Mouse (Mus musculus) hindbrain, embryonic 12.5 days (tissue): ENCODE results near the gene Glycam1. TPM values are rescaled to one million over a fixed set of nuclear protein-coding genes. Genes with fewer than 3 reads are reported as not detected.
"Not testable (repeated sequence)": the region's sequence is repeated elsewhere in the genome, so short reads cannot be mapped to it uniquely, and the experiment has no call there.

Source experiments
- ATAC-seq: fragments of 200-750 bp; cut with Nextera tagmentation; 2 replicates; pipeline ENCODE4 v1.8.0; 2017; ENCODE audit warnings: moderate TSS enrichment; ENCODE audit not compliant: low FRiP score
- H3K27ac ChIP-seq: fragments of 300-500 bp; sonication (generic); 2 replicates; pipeline ENCODE4 v1.5.1; 2016; ENCODE audit warnings: mild to moderate bottlenecking
- H3K27me3 ChIP-seq: fragments of 300-500 bp; sonication (generic); 2 replicates; pipeline ENCODE4 v1.6.1; 2016; ENCODE audit warnings: mild to moderate bottlenecking
- H3K36me3 ChIP-seq: fragments of 300-500 bp; sonication (generic); 2 replicates; pipeline ENCODE4 v1.6.1; 2016; ENCODE audit warnings: mild to moderate bottlenecking
- H3K4me1 ChIP-seq: fragments of 300-500 bp; sonication (generic); 2 replicates; pipeline ENCODE4 v1.6.1; 2016
- H3K4me2 ChIP-seq: fragments of 300-500 bp; sonication (generic); replicated peaks from 2 replicates; pipeline ENCODE4 v1.6.1; 2016; ENCODE audit warnings: mild to moderate bottlenecking
- H3K4me3 ChIP-seq: fragments of 300-500 bp; sonication (generic); 2 replicates; pipeline ENCODE4 v1.5.1; 2016; ENCODE audit warnings: mild to moderate bottlenecking
- H3K9ac ChIP-seq: fragments of 300-500 bp; sonication (generic); 2 replicates; pipeline ENCODE4 v1.6.1; 2016; ENCODE audit warnings: mild to moderate bottlenecking, moderate library complexity
- H3K9me3 ChIP-seq: fragments of 300-500 bp; sonication (generic); replicated peaks from 2 replicates; pipeline ENCODE4 v1.6.1; 2016; ENCODE audit warnings: mild to moderate bottlenecking
- WGBS: fragments of 180-500 bp; shearing (Covaris S2); methylation state at CpG from one replicate; pipeline ENCODE4 v1.1.7; 2016; 5-methylcytosine and 5-hydroxymethylcytosine counted together
- polyA plus RNA-seq: library from polyadenylated mRNA; unstranded; fragments of >200 nt; fragmentation: Nextera tagmentation; extraction: Ambion mirVana; gene quantifications from 2 replicates; pipeline ENCODE4 v1.2.1, GENCODE M21; 2016

The Glycam1 gene
- not detected in 2 replicates for polyA plus RNA-seq

DNA sequence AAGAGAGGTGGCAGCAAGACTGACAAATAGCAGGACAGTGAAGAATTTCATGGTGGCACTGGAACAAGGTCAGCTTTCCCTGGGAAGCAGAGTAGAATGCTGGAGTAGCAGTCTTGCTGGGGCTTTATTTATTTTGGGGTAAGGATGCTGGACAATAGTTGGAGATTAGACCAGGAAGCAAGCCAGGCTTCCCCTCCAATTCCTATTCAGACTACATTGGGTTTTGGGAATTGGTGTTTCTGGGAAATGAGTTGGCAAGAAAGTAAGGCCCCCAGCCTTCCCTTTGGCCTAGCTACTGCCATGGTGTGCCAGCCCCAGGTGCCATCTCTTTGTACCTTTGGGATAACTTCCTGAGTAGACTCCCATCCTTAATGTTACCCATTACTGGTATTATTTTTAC is at the start of gene Glycam1:
Glycam1 (minus strand) TSS at position 101 of the 400 bp plus-strand sequence.
- Histone ChIP-seq H3K9ac (no peak within 1 kb of the TSS), H3K4me2 (no peak within 1 kb of the TSS), H3K4me3 (no peak within 1 kb of the TSS), H3K4me1 (no peaks in the 10 kb centered on the region), H3K9me3 (no peaks in the 10 kb centered on the region), H3K36me3 (no peaks in the 10 kb centered on the region), H3K27ac (no peak within 1 kb of the TSS), H3K27me3 (no peaks in the 10 kb centered on the region)
- ATAC-seq = no peak

DNA sequence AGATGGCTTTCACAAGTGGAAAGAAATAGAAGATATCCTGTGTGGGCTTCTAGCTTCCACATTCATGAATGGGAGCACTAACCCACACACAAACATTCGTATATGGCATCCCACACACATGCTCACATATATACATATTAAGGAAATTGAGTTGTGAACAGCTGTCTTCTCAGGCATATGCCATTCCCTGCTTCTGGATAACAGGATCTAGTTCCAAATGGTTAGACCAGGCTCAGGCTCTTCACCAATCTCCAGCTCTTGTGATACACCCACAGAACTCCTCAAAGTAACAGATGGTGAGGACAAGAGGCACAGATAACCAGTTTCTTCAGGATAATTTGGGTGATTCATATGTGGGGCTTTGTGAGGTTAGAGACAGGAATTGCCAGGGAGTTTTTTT is 39.6 kb upstream of the Glycam1 start:
- Histone ChIP-seq H3K4me3 (no peak overlapping the region), H3K9ac (no peak overlapping the region), H3K9me3 (0 out of 2 replicates have a peak, but pooled peaks cover 3% of the 10 kb centered on the region), H3K27me3 (no peaks in the 10 kb centered on the region), H3K36me3 (no peaks in the 10 kb centered on the region), H3K4me2 (no peak overlapping the region), H3K27ac (no peak overlapping the region), H3K4me1 (no peaks in the 10 kb centered on the region)
- no peak for ATAC-seq
- 84% methylated on average over 1 of the region's 1 CpGs for WGBS

DNA sequence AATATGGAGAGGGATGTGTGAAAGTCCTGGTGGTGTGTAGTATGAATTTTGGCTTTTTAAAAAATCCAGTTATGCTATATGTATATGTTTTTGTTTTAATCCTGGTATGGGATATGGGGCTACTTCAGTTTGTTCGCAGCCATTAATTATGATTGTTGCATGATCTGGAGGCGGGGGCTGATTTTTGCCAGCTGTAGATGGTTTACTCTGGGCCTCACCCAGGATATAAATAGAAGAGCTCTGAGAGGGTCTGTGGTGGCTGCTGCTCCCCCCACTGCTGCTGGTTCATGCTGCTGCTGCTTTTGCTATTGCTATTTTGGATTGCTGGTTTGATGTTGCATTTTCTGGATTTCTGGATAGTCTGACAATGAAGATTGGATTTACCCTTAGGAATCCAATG is 25.9 kb upstream of the Glycam1 start:
- Histone ChIP-seq H3K27me3 (no peaks in the 10 kb centered on the region), H3K9ac (no peak overlapping the region), H3K4me2 (no peak overlapping the region), H3K4me1 (no peaks in the 10 kb centered on the region), H3K36me3 (no peaks in the 10 kb centered on the region), H3K4me3 (no peak overlapping the region), H3K9me3 (no peaks in the 10 kb centered on the region), H3K27ac (no peak overlapping the region)
- 87% methylated on average over 2 of the region's 2 CpGs for WGBS
- ATAC-seq = no peak

DNA sequence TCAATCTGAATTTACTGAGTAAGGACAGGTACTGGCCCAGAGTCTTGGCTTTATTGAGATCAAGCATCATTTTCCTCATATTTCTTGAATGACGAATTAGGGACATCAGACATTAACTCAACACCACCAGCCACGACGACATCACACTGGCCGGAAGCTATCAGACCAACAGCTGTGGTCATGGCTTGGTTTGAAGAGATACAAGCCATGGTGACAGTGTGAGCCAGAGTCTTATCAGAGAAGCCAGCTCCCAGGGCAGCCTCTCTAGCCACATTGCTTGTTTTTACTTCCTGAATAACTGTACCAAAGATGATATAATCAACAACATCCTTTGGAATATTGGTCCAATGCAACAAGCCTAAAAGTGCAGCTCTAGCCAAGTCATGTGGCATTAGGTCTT is 22.9 kb upstream of the Glycam1 start:
- not testable (repeated sequence) for H3K27me3 ChIP-seq, H3K9ac ChIP-seq, H3K4me3 ChIP-seq, H3K27ac ChIP-seq, H3K36me3 ChIP-seq, H3K4me2 ChIP-seq, H3K9me3 ChIP-seq, ATAC-seq, H3K4me1 ChIP-seq
- 82% methylated on average over 4 of the region's 4 CpGs for WGBS

DNA sequence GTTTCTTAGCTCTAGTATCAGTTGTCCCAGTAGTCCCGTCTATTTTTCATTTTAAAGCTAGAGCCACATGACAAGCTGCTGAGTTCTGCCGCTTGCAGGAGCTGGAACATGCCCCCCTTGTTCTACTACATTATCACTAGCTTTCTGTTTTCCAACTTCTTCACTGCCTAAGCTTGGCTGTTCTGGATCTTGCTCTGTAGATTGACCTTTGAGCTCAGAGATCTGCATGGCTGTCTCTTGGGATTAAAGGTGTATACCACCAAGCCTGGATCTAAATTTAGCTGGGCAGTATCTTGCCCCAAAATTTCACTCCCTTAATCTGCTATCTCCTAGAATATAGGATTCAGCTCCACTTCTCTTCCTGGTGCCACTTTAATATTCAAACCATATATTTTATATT is 21.0 kb upstream of the Glycam1 start:
- Histone ChIP-seq H3K9me3 (no peaks in the 10 kb centered on the region), H3K4me2 (no peak overlapping the region), H3K4me3 (no peak overlapping the region), H3K4me1 (no peaks in the 10 kb centered on the region), H3K27ac (no peak overlapping the region), H3K9ac (no peak overlapping the region), H3K27me3 (no peaks in the 10 kb centered on the region), H3K36me3 (no peaks in the 10 kb centered on the region)
- no peak for ATAC-seq
- WGBS = 88% methylated on average over 2 of the region's 2 CpGs

- 43% methylated on average over 3 of the region's 3 CpGs for WGBS
- ATAC-seq = no peak
These were observed 12.7 kb downstream of the Glycam1 start for GRCm38 (mm10) chr15:103552096-103552690.

DNA sequence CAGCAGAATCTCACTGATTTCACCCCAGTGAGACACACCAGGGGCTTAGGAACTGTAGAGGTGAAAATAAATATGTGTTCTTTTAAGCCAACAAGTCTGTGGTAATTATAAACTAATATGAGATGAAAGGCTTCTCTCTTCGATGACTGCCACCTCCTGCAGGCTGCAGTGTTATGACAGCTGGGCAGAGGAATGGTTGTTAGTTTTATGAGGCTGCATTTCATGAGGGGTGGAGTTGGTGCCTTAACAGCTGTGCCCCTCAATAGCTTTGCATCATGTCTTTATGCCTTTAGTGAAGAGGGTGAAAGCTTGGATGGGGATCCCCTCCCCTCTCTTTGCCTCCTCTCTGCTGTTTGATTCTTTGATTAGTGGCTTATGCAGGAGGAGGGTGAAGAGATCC is 13.8 kb downstream of the Glycam1 start:
- Histone ChIP-seq H3K27ac (no peak overlapping the region), H3K9ac (no peak overlapping the region), H3K36me3 (no peaks in the 10 kb centered on the region), H3K4me2 (no peak overlapping the region), H3K27me3 (no peaks in the 10 kb centered on the region), H3K9me3 (no peaks in the 10 kb centered on the region), H3K4me1 (no peaks in the 10 kb centered on the region), H3K4me3 (no peak overlapping the region)
- ATAC-seq = no peak
- WGBS = 37% methylated on average over 1 of the region's 1 CpGs

More at GRCm38 (mm10) chr15:103552096-103552690, 12.7 kb downstream of the Glycam1 start:
- Histone ChIP-seq H3K4me1 (no peaks in the 10 kb centered on the region), H3K4me3 (no peak overlapping the region), H3K9me3 (no peaks in the 10 kb centered on the region), H3K9ac (no peak overlapping the region), H3K36me3 (no peaks in the 10 kb centered on the region), H3K27me3 (no peaks in the 10 kb centered on the region), H3K4me2 (no peak overlapping the region), H3K27ac (no peak overlapping the region)

- H3K36me3 ChIP-seq = no peaks in the 10 kb centered on the region
- no peaks in the 10 kb centered on the region for H3K9me3 ChIP-seq
- H3K4me3 ChIP-seq = no peak overlapping the region
- no peak overlapping the region for H3K27ac ChIP-seq
- H3K4me1 ChIP-seq = no peaks in the 10 kb centered on the region
- H3K9ac ChIP-seq = no peak overlapping the region
- WGBS = 94% methylated on average over 1 of the region's 1 CpGs
- no peak for ATAC-seq
- H3K27me3 ChIP-seq = no peaks in the 10 kb centered on the region
- H3K4me2 ChIP-seq = no peak overlapping the region
These were observed 15.4 kb downstream of the Glycam1 start for GRCm38 (mm10) chr15:103549475-103549874.

DNA sequence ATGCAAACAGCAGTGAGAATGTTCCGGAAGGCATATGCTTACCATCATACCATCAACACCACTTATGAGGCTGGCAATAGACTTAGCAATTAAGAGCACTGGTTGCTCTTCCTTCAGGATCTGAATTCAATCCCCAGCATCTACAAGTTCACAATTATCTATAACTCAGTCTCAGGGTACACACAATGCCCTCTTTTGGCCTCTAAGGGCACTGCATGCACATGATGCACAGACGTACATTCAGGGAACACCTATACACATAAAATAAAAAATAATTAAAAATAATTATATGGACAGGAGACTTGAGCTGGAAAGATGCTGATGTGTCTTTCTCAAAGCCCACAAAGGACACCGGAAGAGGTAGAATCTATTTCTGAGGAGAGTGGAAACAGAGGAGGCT is 16.9 kb downstream of the Glycam1 start:
- H3K27me3 ChIP-seq = no peaks in the 10 kb centered on the region
- H3K9ac ChIP-seq = no peak overlapping the region
- no peak overlapping the region for H3K4me3 ChIP-seq
- H3K36me3 ChIP-seq = no peaks in the 10 kb centered on the region
- H3K4me2 ChIP-seq = no peak overlapping the region
- no peak for ATAC-seq
- 90% methylated on average over 3 of the region's 3 CpGs for WGBS
- H3K9me3 ChIP-seq = no peaks in the 10 kb centered on the region
- no peaks in the 10 kb centered on the region for H3K4me1 ChIP-seq
- H3K27ac ChIP-seq = no peak overlapping the region

- H3K27me3 ChIP-seq = 0 out of 2 replicates have a peak, but pooled peaks cover 5% of the 10 kb centered on the region
- H3K4me1 ChIP-seq = peaks cover 7% of the 10 kb centered on the region
- no peak overlapping the region for H3K4me3 ChIP-seq
- no peaks in the 10 kb centered on the region for H3K36me3 ChIP-seq
- no peak overlapping the region for H3K27ac ChIP-seq
- ATAC-seq = no peak
- no peak overlapping the region for H3K9ac ChIP-seq
- H3K9me3 ChIP-seq = no peaks in the 10 kb centered on the region
- no peak overlapping the region for H3K4me2 ChIP-seq
These were observed 22.4 kb downstream of the Glycam1 start for GRCm38 (mm10) chr15:103542526-103542925.

DNA sequence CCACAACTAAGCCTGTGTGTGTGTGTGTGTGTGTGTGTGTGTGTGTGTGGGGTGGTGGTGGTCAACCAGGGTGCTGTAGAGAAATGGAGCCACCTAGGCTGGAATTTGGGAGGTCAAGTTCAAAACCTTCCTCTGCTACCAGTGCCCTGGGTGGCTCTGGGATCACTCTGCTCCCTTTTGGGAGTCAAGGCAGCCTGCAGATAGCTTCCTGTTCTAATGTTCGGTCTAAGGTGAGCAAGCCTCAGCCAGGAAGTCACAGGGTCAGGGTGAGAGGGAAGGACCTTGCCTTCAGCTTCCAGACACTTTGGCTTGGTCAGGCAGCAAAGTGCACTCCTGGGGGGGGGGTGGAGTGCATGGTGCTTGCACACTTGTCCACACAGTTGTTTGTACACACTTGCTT is 24.2 kb downstream of the Glycam1 start:
- H3K4me3 ChIP-seq = no peak overlapping the region
- 85% methylated on average over 1 of the region's 1 CpGs for WGBS
- H3K9ac ChIP-seq = no peak overlapping the region
- H3K36me3 ChIP-seq = no peaks in the 10 kb centered on the region
- no peak overlapping the region for H3K4me2 ChIP-seq
- peaks cover 6% of the 10 kb centered on the region; the same call in 1 of the 2 replicates for H3K27me3 ChIP-seq
- ATAC-seq = no peak
- H3K4me1 ChIP-seq = peaks cover 18% of the 10 kb centered on the region
- no peaks in the 10 kb centered on the region for H3K9me3 ChIP-seq
- H3K27ac ChIP-seq = no peak overlapping the region

- H3K27me3 ChIP-seq = peaks cover 7% of the 10 kb centered on the region; the same call in 1 of the 2 replicates
- no peak overlapping the region for H3K9ac ChIP-seq
- no peak overlapping the region for H3K4me2 ChIP-seq
- H3K4me1 ChIP-seq = peaks cover 20% of the 10 kb centered on the region
- no peak for ATAC-seq
- no peaks in the 10 kb centered on the region for H3K36me3 ChIP-seq
- H3K4me3 ChIP-seq = no peak overlapping the region
- no peaks in the 10 kb centered on the region for H3K9me3 ChIP-seq
- WGBS = 65% methylated on average over 2 of the region's 2 CpGs
- H3K27ac ChIP-seq = no peak overlapping the region
These were observed 25.6 kb downstream of the Glycam1 start for GRCm38 (mm10) chr15:103539259-103539658.

DNA sequence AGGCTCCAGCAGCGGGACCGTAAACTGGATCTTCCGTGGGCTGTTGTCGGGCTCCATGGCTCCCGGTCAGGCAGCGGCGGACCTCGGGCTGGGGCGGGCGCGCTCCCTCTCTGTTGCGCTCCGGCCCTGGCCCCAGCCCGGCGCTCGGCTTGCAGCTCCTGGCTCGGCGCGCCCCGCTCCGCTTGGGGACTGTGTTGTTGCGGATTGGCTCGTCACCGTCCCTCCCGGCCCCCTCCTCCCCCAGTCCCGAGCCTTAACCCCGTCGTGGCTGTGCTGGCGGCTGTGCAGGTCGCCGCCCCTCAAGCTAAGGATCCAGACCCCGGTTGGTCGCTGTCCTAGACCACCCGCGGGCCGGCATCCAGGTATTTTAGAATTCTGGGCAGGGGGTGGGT is 27.1 kb downstream of the Glycam1 start, which contains the start of gene Ppp1r1a:
Ppp1r1a (minus strand) TSS at position 182 of the 392 bp plus-strand sequence.
- H3K27ac ChIP-seq = peak within 1 kb of the TSS; percentile 44; the same call in 1 of the 2 replicates

More for the DNA sequence above, 27.1 kb downstream of the Glycam1 start, which contains the start of gene Ppp1r1a:
- WGBS = under 1% methylated on average over 36 of the region's 36 CpGs
- Histone ChIP-seq H3K27me3 (peaks cover 7% of the 10 kb centered on the region; the same call in 1 of the 2 replicates), H3K4me1 (peaks cover 23% of the 10 kb centered on the region), H3K9me3 (no peaks in the 10 kb centered on the region), H3K4me3 (peak within 1 kb of the TSS; percentile 80), H3K36me3 (no peaks in the 10 kb centered on the region), H3K4me2 (peak within 1 kb of the TSS; percentile 94), H3K9ac (peak within 1 kb of the TSS; percentile 85)
- ATAC-seq = peak; percentile 87
